Mouse (Mus musculus): ENCODE measurements around the gene Pnlip. TPM values are rescaled to one million over a fixed set of nuclear protein-coding genes. Genes with fewer than 3 reads are reported as not detected.

Pnlip gene
- not detected for total RNA-seq (2021)

GRCm38 (mm10) chr19:58652198-58652597, at the start of gene Pnlip:
TSS of gene Pnlip (plus strand) at chr19:58652498.
- intact Hi-C loops (cut with DNase I) = no loop called here

GRCm38 (mm10) chr19:58609716-58610115, 42.6 kb upstream of the Pnlip start:
- no peak for DNase-seq (ENCODE audit: low spot score)
- intact Hi-C loops (cut with DNase I) = no loop called here

More at GRCm38 (mm10) chr19:58652198-58652597, at the start of gene Pnlip:
- no peak for DNase-seq (ENCODE audit: low spot score)

- intact Hi-C loops (cut with DNase I) = no loop called here
- no peak for DNase-seq (ENCODE audit: low spot score)
Observed at GRCm38 (mm10) chr19:58612745-58613144, 39.6 kb upstream of the Pnlip start.

- no peak for DNase-seq (ENCODE audit: low spot score)
- intact Hi-C loops (cut with DNase I) = no loop called here
Observed at GRCm38 (mm10) chr19:58616606-58617005, 35.7 kb upstream of the Pnlip start.

- no peak for DNase-seq (ENCODE audit: low spot score)
- intact Hi-C loops (cut with DNase I) = no loop called here
Observed at GRCm38 (mm10) chr19:58620661-58621060, 31.6 kb upstream of the Pnlip start.

- intact Hi-C loops (cut with DNase I) = no loop called here
- DNase-seq (ENCODE audit: low spot score) = no peak
Observed at GRCm38 (mm10) chr19:58621646-58622045, 30.7 kb upstream of the Pnlip start.

GRCm38 (mm10) chr19:58624799-58625198, 27.5 kb upstream of the Pnlip start:
- DNase-seq (ENCODE audit: low spot score) = no peak
- intact Hi-C loops (cut with DNase I) = loop anchor here (5.0 kb wide), 1 partner anchor 967 kb away; no protein-coding TSS in a partner anchor

- DNase-seq (ENCODE audit: low spot score) = no peak
- intact Hi-C loops (cut with DNase I) = loop anchor here (5.0 kb wide), 1 partner anchor 968 kb away; no protein-coding TSS in a partner anchor
Observed at GRCm38 (mm10) chr19:58625254-58625947, 26.9 kb upstream of the Pnlip start.

GRCm38 (mm10) chr19:58627406-58628337, 24.6 kb upstream of the Pnlip start:
- DNase-seq (ENCODE audit: low spot score) = no peak
- intact Hi-C loops (cut with DNase I) = loop anchor here (5.0 kb wide), 1 partner anchor 970 kb away; no protein-coding TSS in a partner anchor

- no peak for DNase-seq (ENCODE audit: low spot score)
- intact Hi-C loops (cut with DNase I) = loop anchor here (5.0 kb wide), 1 partner anchor 972 kb away; no protein-coding TSS in a partner anchor
Observed at GRCm38 (mm10) chr19:58629351-58629773, 22.9 kb upstream of the Pnlip start.

- intact Hi-C loops (cut with DNase I) = no loop called here
- DNase-seq (ENCODE audit: low spot score) = no peak
Observed at GRCm38 (mm10) chr19:58650036-58650435, 2.3 kb upstream of the Pnlip start.

- intact Hi-C loops (cut with DNase I) = no loop called here
- no peak for DNase-seq (ENCODE audit: low spot score)
Observed at GRCm38 (mm10) chr19:58662098-58662497, 9.8 kb downstream of the Pnlip start.

- intact Hi-C loops (cut with DNase I) = no loop called here
- DNase-seq (ENCODE audit: low spot score) = no peak
Observed at GRCm38 (mm10) chr19:58663317-58663716, 11.0 kb downstream of the Pnlip start.

- DNase-seq (ENCODE audit: low spot score) = no peak
- intact Hi-C loops (cut with DNase I) = no loop called here
Observed at GRCm38 (mm10) chr19:58664901-58665300, 12.6 kb downstream of the Pnlip start.

GRCm38 (mm10) chr19:58674644-58675043, 22.3 kb downstream of the Pnlip start:
- intact Hi-C loops (cut with DNase I) = no loop called here
- no peak for DNase-seq (ENCODE audit: low spot score)

- no peak for DNase-seq (ENCODE audit: low spot score)
- intact Hi-C loops (cut with DNase I) = no loop called here
Observed at GRCm38 (mm10) chr19:58677117-58677516, 24.8 kb downstream of the Pnlip start.

- intact Hi-C loops (cut with DNase I) = no loop called here
- no peak for DNase-seq (ENCODE audit: low spot score)
Observed at GRCm38 (mm10) chr19:58688933-58689332, 36.6 kb downstream of the Pnlip start.

GRCm38 (mm10) chr19:58695314-58695713, 43.0 kb downstream of the Pnlip start:
- DNase-seq (ENCODE audit: low spot score) = no peak
- intact Hi-C loops (cut with DNase I) = no loop called here

- intact Hi-C loops (cut with DNase I) = no loop called here
- no peak for DNase-seq (ENCODE audit: low spot score)
Observed at GRCm38 (mm10) chr19:58696235-58696634, 43.9 kb downstream of the Pnlip start.

- intact Hi-C loops (cut with DNase I) = no loop called here
- no peak for DNase-seq (ENCODE audit: low spot score)
Observed at GRCm38 (mm10) chr19:58704556-58704955, 52.3 kb downstream of the Pnlip start.

GRCm38 (mm10) chr19:58708611-58709010, 56.3 kb downstream of the Pnlip start:
- intact Hi-C loops (cut with DNase I) = no loop called here
- no peak for DNase-seq (ENCODE audit: low spot score)

All from heart, postnatal 25 days (tissue).